Mouse (Mus musculus) MEL (cell line): ENCODE results near the gene Arid4b. TPM values are rescaled to one million over a fixed set of nuclear protein-coding genes. Genes with fewer than 3 reads are reported as not detected.

Source experiments
- DNase-seq: peaks from one replicate; pipeline ENCODE4 v3.0.0; 2011; ENCODE audit warnings: low read depth, low spot score
- H3K27ac ChIP-seq: 2 replicates; pipeline ENCODE4 v1.5.1; 2012; ENCODE audit warnings: low read depth, mild to moderate bottlenecking, control low read depth, low read length, moderate library complexity; ENCODE audit not compliant: control insufficient read depth
- H3K27me3 ChIP-seq, 2 experiments: fragments of 150-350 bp in 1 of 2; sonication (generic) in 1 of 2; 2 replicates each; pipeline ENCODE4 v1.6.1; 2012; ENCODE audit warnings: low read length in 2 of 2, mild to moderate bottlenecking in 2 of 2, improper control_type of control experiment in 1 of 2, moderate library complexity in 1 of 2; ENCODE audit not compliant: insufficient read depth in 2 of 2, control insufficient read depth in 1 of 2
- H3K36me3 ChIP-seq, 2 experiments: 2 replicates each; pipeline ENCODE4 v1.6.1; 2012 to 2014; ENCODE audit warnings: low read length in 2 of 2, improper control_type of control experiment in 1 of 2, inconsistent platforms in 1 of 2, mild to moderate bottlenecking in 1 of 2; ENCODE audit not compliant: insufficient read depth in 2 of 2, control insufficient read depth in 1 of 2
- H3K4me1 ChIP-seq, 2 experiments: fragments of 150-350 bp in 1 of 2; sonication (generic) in 1 of 2; 2 replicates each; pipeline ENCODE4 v1.6.1; 2012; ENCODE audit warnings: low read length in 2 of 2, improper control_type of control experiment in 1 of 2, mild to moderate bottlenecking in 1 of 2; ENCODE audit not compliant: insufficient read depth in 2 of 2, control insufficient read depth in 1 of 2
- H3K4me3 ChIP-seq, 2 experiments: fragments of 150-350 bp in 1 of 2; sonication (generic) in 1 of 2; 2 replicates each; pipeline ENCODE4 v1.5.1; 2012; ENCODE audit warnings: low read depth in 2 of 2, low read length in 2 of 2, mild to moderate bottlenecking in 2 of 2, moderate library complexity in 2 of 2, control low read depth in 1 of 2, improper control_type of control experiment in 1 of 2; ENCODE audit not compliant: control insufficient read depth in 1 of 2, insufficient read depth in 1 of 2
- H3K79me2 ChIP-seq: 2 replicates; pipeline ENCODE4 v1.6.1; 2012; ENCODE audit warnings: mild to moderate bottlenecking, low read length, moderate library complexity; ENCODE audit not compliant: control insufficient read depth, poor library complexity, insufficient read depth
- H3K9ac ChIP-seq: 2 replicates; pipeline ENCODE4 v1.6.1; 2012; ENCODE audit warnings: low read depth, mild to moderate bottlenecking, control low read depth, low read length, moderate library complexity; ENCODE audit not compliant: control insufficient read depth, poor library complexity, severe bottlenecking
- H3K9me3 ChIP-seq: fragments of 150-350 bp; sonication (generic); replicated peaks from 2 replicates; pipeline ENCODE4 v1.6.1; 2012; ENCODE audit warnings: mild to moderate bottlenecking, low read length, improper control_type of control experiment, moderate library complexity; ENCODE audit not compliant: insufficient read depth
- CHD2 ChIP-seq: IDR thresholded peaks from 2 replicates; pipeline ENCODE4 v1.6.1; 2011; ENCODE audit warnings: low read length, improper control_type of control experiment
- CTCF ChIP-seq, 3 experiments: IDR thresholded peaks in 2 of 3; conservative IDR thresholded peaks in 1 of 3; 2 replicates each; pipeline ENCODE4 v1.5.1; 2011 to 2012; ENCODE audit warnings: low read length in 3 of 3, low read depth in 2 of 3, mild to moderate bottlenecking in 2 of 3, improper control_type of control experiment in 1 of 3, inconsistent platforms in 1 of 3, mixed read lengths in 1 of 3, moderate library complexity in 1 of 3; ENCODE audit not compliant: control insufficient read depth in 1 of 3, insufficient read depth in 1 of 3, poor library complexity in 1 of 3, severe bottlenecking in 1 of 3
- E2F4 ChIP-seq: IDR thresholded peaks from 2 replicates; pipeline ENCODE4 v1.6.1; 2011; ENCODE audit warnings: low read depth, low read length, improper control_type of control experiment, borderline replicate concordance
- EP300 ChIP-seq, 2 experiments: IDR thresholded peaks; 2 replicates each; pipeline ENCODE4 v1.6.1; 2011; ENCODE audit warnings: improper control_type of control experiment in 2 of 2, low read length in 2 of 2, low read depth in 1 of 2, mild to moderate bottlenecking in 1 of 2
- ETS1 ChIP-seq: IDR thresholded peaks from 2 replicates; pipeline ENCODE4 v1.6.1; 2012; ENCODE audit warnings: low read depth, mild to moderate bottlenecking, inconsistent platforms, low read length, improper control_type of control experiment, moderate library complexity
- GATA1 ChIP-seq: IDR thresholded peaks from 2 replicates; pipeline ENCODE4 v1.6.1; 2011; ENCODE audit warnings: low read depth, low read length, improper control_type of control experiment
- MAFK ChIP-seq: IDR thresholded peaks from 2 replicates; pipeline ENCODE4 v1.6.1; 2011; ENCODE audit warnings: low read depth, mild to moderate bottlenecking, low read length, improper control_type of control experiment, borderline replicate concordance
- MAZ ChIP-seq: IDR thresholded peaks from 2 replicates; pipeline ENCODE4 v1.6.1; 2012; ENCODE audit warnings: low read depth, mild to moderate bottlenecking, inconsistent platforms, low read length, improper control_type of control experiment
- MXI1 ChIP-seq: IDR thresholded peaks from 2 replicates; pipeline ENCODE4 v1.6.1; 2011; ENCODE audit warnings: mild to moderate bottlenecking, low read depth, low read length, improper control_type of control experiment
- MYB ChIP-seq: IDR thresholded peaks from 2 replicates; pipeline ENCODE4 v1.6.1; 2011; ENCODE audit warnings: mild to moderate bottlenecking, low read depth, low read length, improper control_type of control experiment
- MYC ChIP-seq: IDR thresholded peaks from 2 replicates; pipeline ENCODE4 v1.6.1; 2011; ENCODE audit warnings: low read depth, mild to moderate bottlenecking, low read length, improper control_type of control experiment, moderate library complexity
- POLR2A ChIP-seq, 2 experiments: IDR thresholded peaks; 2 replicates each; pipeline ENCODE4 v1.6.1; 2011 to 2012; ENCODE audit warnings: low read length in 2 of 2, mild to moderate bottlenecking in 2 of 2, control low read depth in 1 of 2, improper control_type of control experiment in 1 of 2, low read depth in 1 of 2, moderate library complexity in 1 of 2; ENCODE audit not compliant: control insufficient read depth in 1 of 2, insufficient read depth in 1 of 2, poor library complexity in 1 of 2
- SIN3A ChIP-seq: IDR thresholded peaks from 2 replicates; pipeline ENCODE4 v1.6.1; 2012; ENCODE audit warnings: low read length, improper control_type of control experiment, inconsistent platforms
- TCF12 ChIP-seq: IDR thresholded peaks from 2 replicates; pipeline ENCODE4 v1.6.1; 2014; ENCODE audit warnings: low read depth, mild to moderate bottlenecking, inconsistent platforms, low read length, improper control_type of control experiment, moderate library complexity
- UBTF ChIP-seq: IDR thresholded peaks from 2 replicates; pipeline ENCODE4 v1.6.1; 2012; ENCODE audit warnings: low read depth, mild to moderate bottlenecking, inconsistent platforms, low read length, improper control_type of control experiment, moderate library complexity, borderline replicate concordance; ENCODE audit not compliant: insufficient read depth
- ZC3H11A ChIP-seq: IDR thresholded peaks from 2 replicates; pipeline ENCODE4 v1.6.1; 2012; ENCODE audit warnings: low read depth, mild to moderate bottlenecking, inconsistent platforms, low read length, improper control_type of control experiment
- ZKSCAN1 ChIP-seq: IDR thresholded peaks from 2 replicates; pipeline ENCODE4 v1.6.1; 2012; ENCODE audit warnings: low read depth, mild to moderate bottlenecking, inconsistent platforms, low read length, improper control_type of control experiment, moderate library complexity
- polyA plus RNA-seq, 2 experiments: library from polyadenylated mRNA; stranded (reverse) in 1 of 2; unstranded in 1 of 2; fragments of >175 nt in 1 of 2; fragments of >200 nt in 1 of 2; gene quantifications; 2 replicates each; pipeline versions ENCODE4 v1.2.1 to v1.2.4; 2012; ENCODE audit warnings: low replicate concordance in 2 of 2, low read depth in 1 of 2; ENCODE audit not compliant: insufficient read length in 2 of 2, insufficient read depth in 1 of 2, missing spikeins in 1 of 2
- total RNA-seq: library from RNA; depleted of rRNA; stranded (reverse); fragments of 300-350 nt; gene quantifications from 2 replicates; pipeline ENCODE4 v1.2.3, GENCODE M21; 2012

Arid4b gene
- total and polyA plus RNA-seq, 3 experiments = 8.0 to 24.8 (median 13.0) TPM

GRCm38 (mm10) chr13:14015609-14016008, 47.4 kb upstream of the Arid4b start:
- Histone ChIP-seq H3K4me1 (peaks cover 20 to 28% of the 10 kb centered on the region in 2 experiments), H3K36me3 (peaks cover 18 to 30% of the 10 kb centered on the region in 2 experiments)
- no peak for DNase-seq

GRCm38 (mm10) chr13:14018283-14018682, 44.7 kb upstream of the Arid4b start:
- peaks cover 13 to 26% of the 10 kb centered on the region in 2 experiments for H3K36me3 ChIP-seq
- H3K27ac ChIP-seq = peak overlapping the region; percentile 83

More at GRCm38 (mm10) chr13:14015609-14016008, 47.4 kb upstream of the Arid4b start:
- Histone ChIP-seq H3K4me3 (no peak overlapping the region), H3K79me2 (no peaks in the 10 kb centered on the region), H3K27ac (no peak overlapping the region), H3K27me3 (no peaks in the 10 kb centered on the region), H3K9ac (no peak overlapping the region), H3K9me3 (no peaks in the 10 kb centered on the region)
- TF ChIP-seq CTCF (IDR thresholded peaks at IDR 0.05 in 2 of 3, conservative IDR thresholded peaks at IDR 0.05 in 1 of 3; ENCODE audit: control insufficient read depth in 1 of 3, insufficient read depth in 1 of 3, low read depth in 2 of 3, low read length in 3 of 3, poor library complexity in 1 of 3, severe bottlenecking in 1 of 3) (no peak), GATA1 (no peak), ZKSCAN1 (no peak), E2F4 (no peak), CHD2 (no peak)

GRCm38 (mm10) chr13:14018852-14019251, 44.2 kb upstream of the Arid4b start:
- H3K36me3 ChIP-seq = peaks cover 13 to 26% of the 10 kb centered on the region in 2 experiments
- no peaks in the 10 kb centered on the region for H3K27me3 ChIP-seq
- TF ChIP-seq UBTF (no peak), ETS1 (0 out of 2 replicates have a peak, but pooled peaks have one; percentile 9)

More at GRCm38 (mm10) chr13:14018283-14018682, 44.7 kb upstream of the Arid4b start:
- Histone ChIP-seq H3K4me1 (peaks cover 16 to 21% of the 10 kb centered on the region in 2 experiments), H3K4me3 (no peak overlapping the region), H3K79me2 (no peaks in the 10 kb centered on the region), H3K27me3 (no peaks in the 10 kb centered on the region), H3K9ac (peak overlapping the region; percentile 29; the same call in 1 of the 2 replicates), H3K9me3 (no peaks in the 10 kb centered on the region)
- DNase-seq = peak; percentile 42
- peak; percentile 83 for TF ChIP-seq TCF12
- no peak for TF ChIP-seq MYC
- peak; percentile 56 for TF ChIP-seq MYB
- peak; percentile 50 for TF ChIP-seq SIN3A
- no peak for TF ChIP-seq MAFK
- no peak for TF ChIP-seq UBTF
- TF ChIP-seq EP300 (IDR thresholded peaks at IDR 0.05; ENCODE audit: low read depth in 1 of 2, low read length in 2 of 2) = peak; percentile 70 to 86
- peak; percentile 60 for TF ChIP-seq MXI1
- no peak for TF ChIP-seq MAZ
- TF ChIP-seq GATA1 = peak; percentile 72
- no peak for TF ChIP-seq POLR2A (IDR thresholded peaks at IDR 0.05; ENCODE audit: control insufficient read depth in 1 of 2, insufficient read depth in 1 of 2, low read depth in 1 of 2, low read length in 2 of 2, poor library complexity in 1 of 2)
- peak; percentile 81 for TF ChIP-seq ETS1
- no peak for TF ChIP-seq ZC3H11A

More at GRCm38 (mm10) chr13:14018852-14019251, 44.2 kb upstream of the Arid4b start:
- peak overlapping the region; percentile 83 for H3K27ac ChIP-seq
- no peak overlapping the region for H3K4me3 ChIP-seq
- H3K9me3 ChIP-seq = no peaks in the 10 kb centered on the region
- no peak overlapping the region for H3K9ac ChIP-seq
- DNase-seq = peak; percentile 77
- H3K79me2 ChIP-seq = no peaks in the 10 kb centered on the region
- peaks cover 16 to 21% of the 10 kb centered on the region in 2 experiments for H3K4me1 ChIP-seq
